Mouse (Mus musculus): ENCODE results near the gene Hspb11.

DNA sequence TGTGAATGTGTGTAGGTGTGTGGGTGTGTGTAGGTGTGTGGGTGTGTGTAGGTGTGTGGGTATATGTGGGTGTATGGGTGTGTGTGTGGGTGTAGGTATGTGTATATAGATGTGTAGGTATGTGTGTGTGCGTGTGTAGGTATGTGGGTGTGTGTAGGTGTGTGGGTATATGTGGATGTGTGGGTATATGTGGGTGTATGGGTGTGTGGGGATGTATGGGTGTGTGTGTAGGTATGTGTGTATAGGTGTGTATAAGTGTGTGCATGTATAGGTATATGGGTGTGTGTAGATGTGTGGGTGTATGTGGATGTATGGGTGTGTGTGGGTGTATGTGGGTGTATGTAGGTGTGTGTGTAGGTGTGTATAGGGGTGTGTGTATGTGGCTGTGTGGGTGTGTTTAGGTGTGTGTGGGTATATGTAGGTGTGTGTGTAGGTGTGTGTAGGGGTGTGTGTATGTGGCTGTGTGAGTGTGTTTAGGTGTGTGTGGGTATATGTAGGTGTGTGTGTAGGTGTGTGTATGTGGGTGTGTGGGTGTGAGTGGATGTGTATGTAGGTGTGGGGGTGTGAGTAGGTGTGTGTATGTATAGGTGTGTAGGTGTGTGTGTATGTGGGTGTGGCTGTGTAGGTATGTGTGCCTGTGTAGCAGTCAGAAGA is 47.6 kb downstream of the Hspb11 start:
- no peak for TF ChIP-seq CTCF (IDR thresholded peaks at IDR 0.05; ENCODE audit: insufficient read depth, low read length)
- TF ChIP-seq POLR2A (IDR thresholded peaks at IDR 0.05; ENCODE audit: borderline replicate concordance, extremely low read depth, low read depth, low read length) = no peak
